Mouse (Mus musculus): Measurements from ENCODE around the gene Lrmda. TPM values are rescaled to one million over a fixed set of nuclear protein-coding genes. Genes with fewer than 3 reads are reported as not detected.

Lrmda gene
- polyA plus RNA-seq, 1 experiment, result 20.1 TPM

DNA sequence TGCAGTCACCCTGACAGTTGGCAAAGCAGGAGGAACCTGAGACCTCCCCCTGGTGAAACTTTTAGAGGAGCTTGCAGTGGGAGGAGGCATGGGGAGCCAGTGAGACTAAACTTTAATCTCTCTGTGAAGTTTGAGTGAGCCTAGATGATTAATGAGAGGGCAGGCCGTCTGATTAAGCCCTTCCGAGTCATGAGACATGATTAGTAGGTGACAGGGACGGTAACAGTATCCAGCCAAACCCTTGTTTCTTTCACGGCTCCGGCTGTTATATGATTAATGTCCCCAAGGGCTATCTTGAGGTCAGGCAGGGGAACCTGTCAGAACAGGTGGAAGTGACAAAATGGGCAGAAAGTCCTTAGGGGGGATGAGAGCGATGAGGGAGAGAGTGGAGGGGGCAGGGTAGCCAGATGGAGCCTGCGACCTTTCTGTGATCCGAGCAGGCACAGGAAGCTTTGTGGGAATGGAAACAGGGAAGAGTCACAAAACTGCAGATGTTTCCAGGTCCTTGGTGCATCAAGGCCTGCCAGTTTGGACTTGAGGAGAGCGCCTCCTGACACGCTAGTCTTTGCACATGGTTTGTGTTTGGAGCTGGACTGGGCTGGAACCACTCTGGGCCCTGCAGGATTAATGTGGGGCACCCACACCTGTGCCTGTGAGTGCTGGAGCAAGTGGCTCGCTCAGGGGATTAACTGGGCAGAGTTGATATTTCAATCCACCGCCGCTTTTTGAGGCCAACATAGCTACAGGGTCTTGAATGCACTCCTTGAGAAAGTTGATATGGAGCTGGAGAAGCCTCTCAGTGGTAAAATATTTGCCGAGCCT, 631.8 kb downstream of the Lrmda start:
- Histone ChIP-seq H3K27ac (ENCODE audit: insufficient read depth, low read depth, low read length) (no peak overlapping the region), H3K4me3 (ENCODE audit: insufficient read depth, low read length) (no peak overlapping the region), H3K4me1 (ENCODE audit: control insufficient read depth, insufficient read depth, low read length) (peaks cover 2% of the 10 kb centered on the region; the same call in 1 of the 2 replicates)
- no peak for TF ChIP-seq CTCF (IDR thresholded peaks at IDR 0.05; ENCODE audit: low read depth, low read length)
- TF ChIP-seq POLR2A (IDR thresholded peaks at IDR 0.05; ENCODE audit: borderline replicate concordance, low read depth, low read length), result no peak

DNA sequence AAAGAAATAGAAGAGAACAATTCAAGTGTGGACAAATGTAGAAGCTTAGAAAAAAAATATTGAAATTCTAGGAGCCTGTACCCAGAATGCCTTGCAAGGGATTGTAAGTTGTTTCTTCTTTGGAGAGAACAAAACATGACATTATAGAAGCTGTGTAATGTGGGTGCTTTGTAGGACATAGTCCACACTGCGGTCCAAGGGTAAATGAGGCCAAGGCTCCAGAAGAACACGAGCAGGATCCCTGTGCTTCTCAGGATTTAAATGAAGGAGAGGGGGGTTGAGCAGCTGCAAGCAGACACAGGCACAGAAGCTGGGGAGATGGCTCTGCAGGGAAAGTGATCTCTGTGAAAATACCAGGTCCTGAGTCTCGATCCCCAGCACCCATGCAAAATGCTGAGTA, 643.0 kb downstream of the Lrmda start:
- no peak overlapping the region for H3K27ac ChIP-seq (ENCODE audit: insufficient read depth, low read depth, low read length)
- TF ChIP-seq POLR2A (IDR thresholded peaks at IDR 0.05; ENCODE audit: borderline replicate concordance, low read depth, low read length) (no peak), CTCF (IDR thresholded peaks at IDR 0.05; ENCODE audit: low read depth, low read length) (no peak)
- H3K4me1 ChIP-seq (ENCODE audit: control insufficient read depth, insufficient read depth, low read length), result no peaks in the 10 kb centered on the region
- no peak overlapping the region for H3K4me3 ChIP-seq (ENCODE audit: insufficient read depth, low read length)

- H3K4me1 ChIP-seq (ENCODE audit: control insufficient read depth, insufficient read depth, low read length), result no peaks in the 10 kb centered on the region
- H3K27ac ChIP-seq (ENCODE audit: insufficient read depth, low read depth, low read length), result no peak overlapping the region
- TF ChIP-seq POLR2A (IDR thresholded peaks at IDR 0.05; ENCODE audit: borderline replicate concordance, low read depth, low read length) (no peak), CTCF (IDR thresholded peaks at IDR 0.05; ENCODE audit: low read depth, low read length) (no peak)
- no peak overlapping the region for H3K4me3 ChIP-seq (ENCODE audit: insufficient read depth, low read length)
Observed at GRCm38 (mm10) chr14:22666437-22666836, 646.9 kb downstream of the Lrmda start.

DNA sequence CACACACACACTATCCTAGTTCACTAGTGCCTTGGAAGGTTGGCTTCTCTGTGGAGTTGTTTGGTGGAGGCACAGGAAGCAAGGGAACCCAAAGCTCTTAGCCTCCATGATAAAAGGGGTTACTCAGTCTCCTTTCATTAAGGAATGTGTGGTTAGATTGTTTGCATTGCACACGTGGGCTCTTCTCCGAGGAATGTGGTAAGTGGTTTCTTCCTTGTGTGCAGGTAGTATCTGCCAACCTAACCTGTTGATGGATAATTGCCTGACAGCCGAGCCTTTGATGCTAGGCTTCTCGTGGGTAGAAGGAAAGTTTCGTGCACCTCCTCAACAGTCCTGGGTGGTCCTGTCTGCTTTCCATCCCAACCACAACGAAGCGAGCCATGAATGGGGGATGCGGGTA, 648.8 kb downstream of the Lrmda start:
- H3K27ac ChIP-seq (ENCODE audit: insufficient read depth, low read depth, low read length), result no peak overlapping the region
- TF ChIP-seq CTCF (IDR thresholded peaks at IDR 0.05; ENCODE audit: low read depth, low read length), result no peak
- H3K4me3 ChIP-seq (ENCODE audit: insufficient read depth, low read length), result no peak overlapping the region
- H3K4me1 ChIP-seq (ENCODE audit: control insufficient read depth, insufficient read depth, low read length), result peaks cover 2% of the 10 kb centered on the region; the same call in 1 of the 2 replicates

DNA sequence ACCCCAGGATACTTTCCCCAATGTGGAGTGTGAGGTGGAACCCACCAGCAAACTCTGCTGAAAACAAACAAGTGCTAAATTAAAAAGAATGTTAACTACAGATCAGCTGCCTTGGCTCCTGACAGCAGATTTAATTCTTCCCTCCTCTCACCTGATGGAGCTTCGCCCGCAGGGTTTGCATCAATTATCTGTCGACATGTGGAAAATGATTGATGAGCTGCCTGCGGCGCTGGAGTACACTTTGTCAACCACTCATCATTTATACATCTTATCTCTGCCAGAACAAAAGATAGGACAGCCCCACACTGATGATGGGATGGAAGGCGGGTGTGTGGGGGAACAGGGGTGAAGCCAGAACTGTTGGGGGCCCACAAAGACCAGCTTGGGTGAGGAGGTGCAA, 649.2 kb downstream of the Lrmda start:
- H3K4me1 ChIP-seq (ENCODE audit: control insufficient read depth, insufficient read depth, low read length), result peaks cover 2% of the 10 kb centered on the region; the same call in 1 of the 2 replicates
- no peak for TF ChIP-seq CTCF (IDR thresholded peaks at IDR 0.05; ENCODE audit: low read depth, low read length)
- no peak for TF ChIP-seq POLR2A (IDR thresholded peaks at IDR 0.05; ENCODE audit: borderline replicate concordance, low read depth, low read length)
- H3K4me3 ChIP-seq (ENCODE audit: insufficient read depth, low read length), result no peak overlapping the region
- no peak overlapping the region for H3K27ac ChIP-seq (ENCODE audit: insufficient read depth, low read depth, low read length)

DNA sequence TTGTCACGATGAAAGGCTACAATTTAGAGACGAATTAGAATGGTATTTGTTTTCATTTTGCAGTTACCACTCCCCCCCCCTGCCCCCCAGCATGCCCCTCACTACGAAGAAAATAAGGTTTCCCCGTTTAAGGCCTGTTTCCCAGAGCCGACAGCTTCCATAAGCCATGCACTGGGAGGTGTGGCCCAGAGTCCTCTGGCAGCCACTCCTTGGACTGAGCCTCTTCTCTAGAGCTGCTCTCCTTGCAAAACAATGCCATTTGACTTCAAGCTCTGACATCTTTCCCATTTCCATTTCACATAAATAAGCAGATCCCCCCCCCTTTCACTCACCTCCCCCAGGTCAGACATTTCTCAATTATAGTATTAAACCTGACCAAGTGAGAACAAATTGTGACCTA, 654.1 kb downstream of the Lrmda start:
- TF ChIP-seq CTCF (IDR thresholded peaks at IDR 0.05; ENCODE audit: low read depth, low read length) (no peak), POLR2A (IDR thresholded peaks at IDR 0.05; ENCODE audit: borderline replicate concordance, low read depth, low read length) (no peak)
- Histone ChIP-seq H3K4me1 (ENCODE audit: control insufficient read depth, insufficient read depth, low read length) (peaks cover 2% of the 10 kb centered on the region; the same call in 1 of the 2 replicates), H3K27ac (ENCODE audit: insufficient read depth, low read depth, low read length) (no peak overlapping the region), H3K4me3 (ENCODE audit: insufficient read depth, low read length) (no peak overlapping the region)

- Histone ChIP-seq H3K4me1 (ENCODE audit: control insufficient read depth, insufficient read depth, low read length) (no peaks in the 10 kb centered on the region), H3K27ac (ENCODE audit: insufficient read depth, low read depth, low read length) (no peak overlapping the region), H3K4me3 (ENCODE audit: insufficient read depth, low read length) (no peak overlapping the region)
- no peak for TF ChIP-seq CTCF (IDR thresholded peaks at IDR 0.05; ENCODE audit: low read depth, low read length)
- TF ChIP-seq POLR2A (IDR thresholded peaks at IDR 0.05; ENCODE audit: borderline replicate concordance, low read depth, low read length), result no peak
Observed at GRCm38 (mm10) chr14:22679008-22679704, 659.6 kb downstream of the Lrmda start.

- Histone ChIP-seq H3K4me3 (ENCODE audit: insufficient read depth, low read length) (no peak overlapping the region), H3K27ac (ENCODE audit: insufficient read depth, low read depth, low read length) (no peak overlapping the region)
- TF ChIP-seq POLR2A (IDR thresholded peaks at IDR 0.05; ENCODE audit: borderline replicate concordance, low read depth, low read length), result no peak
- TF ChIP-seq CTCF (IDR thresholded peaks at IDR 0.05; ENCODE audit: low read depth, low read length), result no peak
Observed at GRCm38 (mm10) chr14:22679705-22680643, 660.5 kb downstream of the Lrmda start.

GRCm38 (mm10) chr14:22686886-22687285, 667.4 kb downstream of the Lrmda start:
- peaks cover 8% of the 10 kb centered on the region for H3K4me1 ChIP-seq (ENCODE audit: control insufficient read depth, insufficient read depth, low read length)
- H3K4me3 ChIP-seq (ENCODE audit: insufficient read depth, low read length), result no peak overlapping the region
- TF ChIP-seq CTCF (IDR thresholded peaks at IDR 0.05; ENCODE audit: low read depth, low read length) (no peak), POLR2A (IDR thresholded peaks at IDR 0.05; ENCODE audit: borderline replicate concordance, low read depth, low read length) (no peak)
- no peak overlapping the region for H3K27ac ChIP-seq (ENCODE audit: insufficient read depth, low read depth, low read length)

More at GRCm38 (mm10) chr14:22679705-22680643, 660.5 kb downstream of the Lrmda start:
- H3K4me1 ChIP-seq (ENCODE audit: control insufficient read depth, insufficient read depth, low read length), result no peaks in the 10 kb centered on the region
